Mouse (Mus musculus): Measurements from ENCODE around the gene Rimbp3. TPM values are rescaled to one million over a fixed set of nuclear protein-coding genes. Genes with fewer than 3 reads are reported as not detected.

The Rimbp3 gene
- polyA plus RNA-seq, 1 experiment from 2014 or later, result 0.28 TPM

DNA sequence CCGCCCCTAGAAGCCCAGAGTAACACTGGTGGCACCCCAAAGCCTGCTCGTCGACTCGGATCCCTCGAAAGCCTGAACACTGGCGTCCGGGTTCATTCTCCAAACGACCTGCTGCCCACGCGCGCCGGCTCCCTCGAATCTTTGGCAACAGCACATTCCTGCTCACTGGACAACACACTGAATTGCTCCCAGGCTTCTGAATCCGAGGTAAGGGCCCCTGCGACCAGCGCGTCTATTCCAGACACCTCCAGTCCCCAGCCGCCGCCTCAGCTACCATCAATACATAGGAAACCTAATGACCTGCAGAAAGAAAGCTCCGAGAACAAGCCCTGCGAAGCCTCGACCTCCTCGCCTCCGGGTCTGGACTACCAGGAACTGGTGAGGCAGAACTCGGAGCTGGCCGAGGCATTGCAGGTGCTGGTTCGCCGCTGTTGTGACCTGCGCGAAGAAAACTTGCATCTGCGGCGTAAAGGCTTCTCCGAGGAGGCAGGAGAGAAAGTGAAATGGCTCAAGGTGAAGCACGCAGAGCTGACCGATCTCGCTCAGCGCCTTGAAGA is 1.1 kb downstream of the Rimbp3 start:
- Histone ChIP-seq H3K9ac (ENCODE audit: low read depth, low read length) (peak overlapping the region; percentile 2; the same call in 1 of the 2 replicates), H3K27me3 (ENCODE audit: insufficient read depth, low read length) (0 out of 2 replicates have a peak, but pooled peaks cover 4% of the 10 kb centered on the region), H3K4me1 (replicated peaks; ENCODE audit: insufficient read depth, low read length) (peaks cover 9% of the 10 kb centered on the region; the same call in 1 of the 2 replicates), H3K4me3 (replicated peaks; ENCODE audit: low read depth, low read length) (peak overlapping the region; percentile 59), H3K4me2 (ENCODE audit: low read length) (peak overlapping the region; percentile 99), H3K27ac (peak overlapping the region; percentile 28; the same call in 1 of the 2 replicates), H3K36me3 (ENCODE audit: insufficient read depth, low read length) (no peaks in the 10 kb centered on the region), H3K9me3 (replicated peaks; ENCODE audit: low read length) (no peaks in the 10 kb centered on the region)
- no peak for TF ChIP-seq CTCF (IDR thresholded peaks at IDR 0.05; ENCODE audit: low read depth)
- DNase-seq (ENCODE audit: low spot score), result no peak
- ATAC-seq (replicated peaks; ENCODE audit: low FRiP score, low read depth), result 0 out of 2 replicates have a peak, but pooled peaks have one; percentile 2
- 1% methylated on average over 37 of the region's 37 CpGs for WGBS

DNA sequence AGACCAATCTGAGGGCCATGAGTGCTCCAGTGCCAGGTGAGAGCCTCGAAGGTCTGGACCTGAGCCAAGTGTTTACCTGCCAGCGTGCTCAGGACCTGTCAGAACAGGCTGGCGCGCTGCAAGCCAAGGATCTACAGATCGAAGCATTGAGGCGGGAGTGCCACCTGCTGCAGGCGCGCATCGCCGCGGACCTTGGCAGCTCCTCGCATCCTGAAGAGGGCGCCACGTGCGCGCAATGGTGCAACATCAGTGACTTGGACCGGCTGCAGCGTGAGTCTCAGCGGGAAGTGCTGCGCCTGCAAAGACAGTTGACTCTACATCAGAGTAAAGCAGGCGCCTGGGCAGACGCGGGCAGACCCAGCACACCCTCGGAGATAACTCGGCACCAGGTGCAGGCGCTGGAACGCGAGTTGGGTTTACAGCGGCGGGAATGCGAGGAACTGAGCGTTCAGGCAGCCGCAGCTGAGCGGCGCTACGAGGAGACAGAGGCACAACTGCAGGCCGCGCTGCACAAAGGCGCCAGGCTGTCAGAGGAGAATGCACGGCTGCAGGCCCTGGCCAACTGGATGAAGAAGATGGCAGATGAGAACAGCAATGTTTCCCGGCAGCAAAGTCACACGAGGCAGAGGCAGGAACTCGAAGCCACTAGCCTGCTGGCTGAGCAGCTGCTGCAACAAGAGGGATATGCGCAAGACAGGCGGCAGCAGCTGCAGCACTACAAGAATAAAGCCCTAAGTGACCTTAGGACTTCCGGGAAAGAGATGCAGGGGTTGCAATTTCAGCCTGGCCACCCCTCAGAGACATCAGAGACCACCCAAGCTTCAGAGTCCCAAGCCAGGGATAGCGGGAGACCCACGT is 1.8 kb downstream of the Rimbp3 start:
- TF ChIP-seq CTCF (IDR thresholded peaks at IDR 0.05; ENCODE audit: low read depth), result peak; percentile 91
- ATAC-seq (replicated peaks; ENCODE audit: low FRiP score, low read depth) (peak; percentile 78), DNase-seq (ENCODE audit: low spot score) (peak; percentile 85)
- Histone ChIP-seq H3K4me1 (replicated peaks; ENCODE audit: insufficient read depth, low read length) (peaks cover 9% of the 10 kb centered on the region; the same call in 1 of the 2 replicates), H3K4me2 (ENCODE audit: low read length) (peak overlapping the region; percentile 99), H3K9ac (ENCODE audit: low read depth, low read length) (no peak overlapping the region), H3K36me3 (ENCODE audit: insufficient read depth, low read length) (no peaks in the 10 kb centered on the region), H3K9me3 (replicated peaks; ENCODE audit: low read length) (no peaks in the 10 kb centered on the region), H3K4me3 (replicated peaks; ENCODE audit: low read depth, low read length) (peak overlapping the region; percentile 59), H3K27ac (no peak overlapping the region), H3K27me3 (ENCODE audit: insufficient read depth, low read length) (0 out of 2 replicates have a peak, but pooled peaks cover 4% of the 10 kb centered on the region)
- WGBS, result 8% methylated on average over 48 of the region's 48 CpGs

DNA sequence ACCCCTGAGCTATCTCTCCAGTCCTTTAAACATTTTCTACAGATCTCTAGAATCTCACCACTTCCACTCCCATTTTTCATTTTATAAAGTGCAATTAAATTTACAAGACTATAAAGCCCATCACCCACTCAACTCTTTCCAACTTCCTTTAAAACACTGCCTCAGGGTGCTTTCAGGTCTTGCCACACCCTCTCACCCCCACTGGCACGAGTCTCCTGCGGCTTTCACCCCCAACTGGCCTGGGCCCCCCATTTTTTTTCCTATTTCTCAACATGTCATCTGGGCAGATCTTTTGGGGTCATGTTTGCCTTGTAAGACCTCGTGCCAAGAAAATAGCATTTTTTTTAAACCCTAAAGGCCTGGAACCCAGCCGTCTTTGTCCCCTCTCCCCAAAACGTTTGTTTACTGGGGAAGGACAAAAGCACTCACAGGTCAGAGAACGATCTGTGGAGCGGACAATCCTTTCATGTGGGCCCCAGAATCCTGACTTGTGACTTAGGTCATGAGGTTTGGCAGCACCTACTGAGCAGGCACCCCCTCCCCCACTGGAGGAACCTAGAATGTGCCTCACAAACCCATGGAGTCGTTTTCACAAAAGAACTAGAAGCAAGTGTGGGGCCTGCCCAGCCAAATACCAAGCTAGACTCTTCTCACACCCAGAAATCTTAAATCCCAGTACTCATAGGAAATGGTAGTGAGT is 8.7 kb downstream of the Rimbp3 start:
- Histone ChIP-seq H3K4me3 (replicated peaks; ENCODE audit: low read depth, low read length) (no peak overlapping the region), H3K9me3 (replicated peaks; ENCODE audit: low read length) (no peaks in the 10 kb centered on the region), H3K27me3 (ENCODE audit: insufficient read depth, low read length) (no peaks in the 10 kb centered on the region), H3K27ac (no peak overlapping the region), H3K4me2 (ENCODE audit: low read length) (no peak overlapping the region), H3K9ac (ENCODE audit: low read depth, low read length) (no peak overlapping the region), H3K4me1 (replicated peaks; ENCODE audit: insufficient read depth, low read length) (no peaks in the 10 kb centered on the region), H3K36me3 (ENCODE audit: insufficient read depth, low read length) (no peaks in the 10 kb centered on the region)
- ATAC-seq (replicated peaks; ENCODE audit: low FRiP score, low read depth), result no peak
- TF ChIP-seq CTCF (IDR thresholded peaks at IDR 0.05; ENCODE audit: low read depth), result no peak
- WGBS, result 39% methylated on average over 8 of the region's 8 CpGs
- DNase-seq (ENCODE audit: low spot score), result no peak

DNA sequence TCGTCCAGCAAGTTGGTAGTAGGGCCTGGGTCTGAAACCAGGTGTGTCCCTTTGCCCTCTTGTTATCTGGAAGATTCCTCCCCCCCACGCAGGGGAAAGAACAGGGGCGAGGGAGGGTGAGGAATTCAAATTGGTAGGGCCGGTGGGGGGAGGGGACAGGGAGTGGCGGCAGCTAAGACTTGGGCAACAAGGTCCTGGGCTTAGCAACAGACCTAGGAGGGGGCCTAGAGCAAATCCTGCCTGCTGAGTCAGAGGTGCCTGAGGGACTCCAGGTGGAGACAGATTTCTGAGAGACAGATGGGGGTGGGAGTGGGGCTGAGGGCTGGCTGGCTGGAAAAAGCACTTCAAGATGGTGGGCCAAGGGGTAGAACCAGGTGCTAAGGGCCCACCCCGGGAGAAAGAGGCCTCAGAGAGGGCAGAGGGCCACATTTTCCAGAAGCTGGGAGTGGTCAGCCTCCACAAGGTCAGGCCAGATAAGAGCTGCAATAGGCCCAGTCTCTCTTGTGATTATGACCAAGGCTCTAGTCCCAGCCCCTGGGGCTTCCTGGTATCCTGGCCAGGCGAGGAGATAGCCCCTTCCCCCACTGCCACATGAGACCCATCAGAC is 11.8 kb downstream of the Rimbp3 start:
- ATAC-seq (replicated peaks; ENCODE audit: low FRiP score, low read depth) (no peak), DNase-seq (ENCODE audit: low spot score) (no peak)
- Histone ChIP-seq H3K4me3 (replicated peaks; ENCODE audit: low read depth, low read length) (no peak overlapping the region), H3K36me3 (ENCODE audit: insufficient read depth, low read length) (no peaks in the 10 kb centered on the region), H3K9me3 (replicated peaks; ENCODE audit: low read length) (no peaks in the 10 kb centered on the region), H3K4me2 (ENCODE audit: low read length) (no peak overlapping the region), H3K9ac (ENCODE audit: low read depth, low read length) (no peak overlapping the region), H3K27ac (no peak overlapping the region), H3K4me1 (replicated peaks; ENCODE audit: insufficient read depth, low read length) (no peaks in the 10 kb centered on the region), H3K27me3 (ENCODE audit: insufficient read depth, low read length) (no peaks in the 10 kb centered on the region)
- TF ChIP-seq CTCF (IDR thresholded peaks at IDR 0.05; ENCODE audit: low read depth), result no peak
- whole genome bisulfite sequencing, result 39% methylated on average over 7 of the region's 7 CpGs

DNA sequence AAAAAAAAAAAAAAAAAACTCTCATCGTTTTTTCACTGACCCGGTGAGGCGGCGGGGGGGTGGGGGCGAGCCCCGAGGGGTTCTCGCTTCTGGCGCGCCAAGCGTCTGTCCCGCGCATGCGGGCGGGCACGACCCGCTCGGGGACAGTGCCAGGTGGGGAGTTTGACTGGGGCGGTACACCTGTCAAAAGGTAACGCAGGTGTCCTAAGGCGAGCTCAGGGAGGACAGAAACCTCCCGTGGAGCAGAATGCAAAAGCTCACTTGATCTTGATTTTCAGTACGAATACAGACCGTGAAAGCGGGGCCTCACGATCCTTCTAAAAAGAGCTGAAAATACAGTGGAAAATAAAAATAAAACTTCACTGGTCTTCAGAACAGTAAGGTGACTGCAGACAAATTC is 13.8 kb downstream of the Rimbp3 start:
- Histone ChIP-seq H3K4me3 (replicated peaks; ENCODE audit: low read depth, low read length) (no peak overlapping the region), H3K9ac (ENCODE audit: low read depth, low read length) (no peak overlapping the region), H3K36me3 (ENCODE audit: insufficient read depth, low read length) (no peaks in the 10 kb centered on the region), H3K27me3 (ENCODE audit: insufficient read depth, low read length) (no peaks in the 10 kb centered on the region), H3K27ac (no peak overlapping the region), H3K4me2 (ENCODE audit: low read length) (no peak overlapping the region), H3K4me1 (replicated peaks; ENCODE audit: insufficient read depth, low read length) (no peaks in the 10 kb centered on the region), H3K9me3 (replicated peaks; ENCODE audit: low read length) (no peaks in the 10 kb centered on the region)
- ATAC-seq (replicated peaks; ENCODE audit: low FRiP score, low read depth) (peak; percentile 100), DNase-seq (ENCODE audit: low spot score) (peak; percentile 95)
- 42% methylated on average over 25 of the region's 25 CpGs for WGBS
- no peak for TF ChIP-seq CTCF (IDR thresholded peaks at IDR 0.05; ENCODE audit: low read depth)

DNA sequence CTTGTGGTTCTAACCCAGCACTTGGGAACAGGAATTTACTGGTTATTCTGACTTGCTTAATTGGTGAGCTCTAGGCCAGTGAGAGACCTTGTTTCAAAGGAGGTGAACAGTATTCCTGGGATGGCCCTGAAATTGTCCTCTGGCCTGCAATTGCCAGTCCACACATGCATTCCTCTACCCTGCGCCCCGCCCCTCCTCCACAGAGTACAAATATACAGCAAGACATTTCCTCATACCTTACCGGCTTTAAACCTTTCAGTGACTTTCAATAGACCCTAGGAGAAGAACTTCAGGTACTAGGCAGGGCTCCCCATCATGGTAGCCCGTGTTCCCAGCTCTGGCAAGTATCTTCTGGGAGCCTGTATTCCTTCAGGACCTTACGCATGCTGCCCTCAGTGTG is 17.2 kb downstream of the Rimbp3 start:
- Histone ChIP-seq H3K4me1 (replicated peaks; ENCODE audit: insufficient read depth, low read length) (no peaks in the 10 kb centered on the region), H3K4me3 (replicated peaks; ENCODE audit: low read depth, low read length) (no peak overlapping the region), H3K36me3 (ENCODE audit: insufficient read depth, low read length) (no peaks in the 10 kb centered on the region), H3K27me3 (ENCODE audit: insufficient read depth, low read length) (no peaks in the 10 kb centered on the region), H3K9me3 (replicated peaks; ENCODE audit: low read length) (no peaks in the 10 kb centered on the region), H3K4me2 (ENCODE audit: low read length) (no peak overlapping the region), H3K9ac (ENCODE audit: low read depth, low read length) (no peak overlapping the region), H3K27ac (no peak overlapping the region)
- 81% methylated on average over 5 of the region's 5 CpGs for WGBS
- ATAC-seq (replicated peaks; ENCODE audit: low FRiP score, low read depth), result no peak
- DNase-seq (ENCODE audit: low spot score), result no peak
- no peak for TF ChIP-seq CTCF (IDR thresholded peaks at IDR 0.05; ENCODE audit: low read depth)
